Mouse (Mus musculus) regulatory T cell (primary cell): ENCODE measurements around the gene Foxn1.

Experiments used
- in situ Hi-C: fragments of 300-600 bp; cut with MboI, MseI; formaldehyde crosslinking; loops from one replicate; pipeline ENCODE4 v1.15.1; 2025; ENCODE audit warnings: high pct_unique_total_duplicates

Gene Foxn1

DNA sequence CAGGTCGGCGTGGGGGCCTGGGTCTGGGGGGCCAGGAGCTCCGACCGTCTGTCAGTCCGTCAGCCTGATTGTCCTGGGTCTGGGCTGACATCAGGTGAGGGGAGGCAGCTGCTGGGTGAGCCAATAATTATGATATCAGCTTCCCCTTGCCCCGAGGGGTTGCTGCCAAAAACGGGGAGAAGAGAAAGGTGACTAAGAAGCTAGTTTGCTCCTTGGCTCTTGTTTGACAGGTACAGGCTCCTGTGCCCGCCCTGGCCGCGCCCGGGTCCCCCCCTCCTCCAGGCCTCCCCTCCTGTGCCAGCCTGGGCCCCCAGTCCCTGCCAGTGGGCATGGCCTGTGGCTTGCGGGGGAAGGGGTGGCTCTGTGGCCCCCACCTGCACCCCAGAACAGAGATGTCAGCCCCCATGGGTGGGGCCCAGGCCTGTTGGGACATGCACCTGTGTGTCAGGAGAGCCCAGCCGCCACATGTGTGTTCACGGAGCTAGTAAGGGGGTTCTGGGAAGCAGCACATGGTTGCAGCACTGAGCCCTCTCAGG lies at the start of gene Foxn1:
TSS of gene Foxn1 (minus strand) at position 51 of the 536 bp plus-strand sequence.
- in situ Hi-C loops: no loop called here

DNA sequence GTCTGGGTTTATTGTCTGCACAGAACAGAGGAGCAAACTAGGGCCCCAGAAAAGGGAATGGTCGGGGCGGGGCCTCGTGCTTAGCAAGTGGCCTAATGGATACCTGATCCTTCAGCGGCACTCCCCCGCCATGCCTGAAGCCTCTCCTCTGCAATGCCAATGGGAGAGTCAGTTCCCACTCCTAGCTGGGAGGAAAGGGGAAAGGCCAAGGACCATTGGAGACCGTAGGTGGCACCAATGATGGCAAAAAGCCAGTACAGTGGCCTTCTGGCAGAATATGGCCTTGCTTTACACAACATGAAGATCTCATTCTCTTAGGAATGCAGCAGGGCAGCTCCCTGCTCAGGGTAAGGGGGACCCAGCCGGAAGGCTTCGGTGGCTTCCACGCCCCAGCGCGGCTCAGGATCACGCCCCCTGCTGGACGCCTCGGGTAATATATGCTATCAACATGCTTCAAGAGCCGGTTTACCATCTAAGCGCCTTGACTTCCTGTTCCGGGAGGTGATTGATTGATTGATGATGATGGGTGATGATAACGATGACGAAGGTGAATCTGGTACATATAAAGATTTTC lies 49.5 kb upstream of the Foxn1 start:
- in situ Hi-C loops: no loop called here

DNA sequence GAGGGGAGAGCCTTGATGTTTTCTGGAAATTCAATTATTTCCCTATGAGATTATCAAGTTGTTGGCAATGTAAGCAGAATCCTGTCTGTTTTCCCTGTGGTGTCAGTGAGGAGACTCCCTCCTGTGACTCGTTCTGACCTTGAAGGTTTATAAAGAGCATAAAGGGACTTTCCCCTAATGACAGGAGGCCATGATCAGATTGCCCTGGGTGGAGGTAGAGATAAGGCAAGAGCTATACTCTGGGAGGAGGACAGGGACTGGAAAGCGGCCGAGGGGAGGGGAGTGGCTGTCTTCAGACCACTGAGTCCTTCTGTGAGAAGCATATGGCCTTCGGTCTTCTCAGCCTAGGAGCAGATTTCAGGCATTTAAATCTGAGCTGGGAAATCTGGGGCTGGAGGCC lies 47.7 kb upstream of the Foxn1 start:
- in situ Hi-C loops: loop anchor here (5.0 kb wide), 1 partner anchor 67 kb away; no protein-coding TSS in a partner anchor

DNA sequence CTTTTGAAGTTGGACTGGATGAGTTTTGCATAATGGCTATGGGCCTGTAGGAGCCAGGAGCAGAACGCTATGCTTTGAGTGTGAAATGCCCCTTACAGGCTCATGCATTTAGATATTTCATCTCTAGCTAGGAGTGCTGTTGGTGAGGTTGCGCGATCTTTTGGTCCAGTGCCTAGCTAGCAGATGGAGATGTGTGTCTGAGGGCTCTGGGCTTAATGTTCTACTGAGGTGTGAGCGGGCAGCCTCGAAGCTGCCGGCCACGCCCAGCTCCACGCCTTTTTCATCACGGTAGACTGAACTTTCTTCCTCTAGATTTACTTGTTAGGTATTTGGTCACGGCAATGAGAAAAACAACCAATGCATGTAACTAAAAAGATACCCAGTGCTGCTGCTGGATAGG lies 44.8 kb upstream of the Foxn1 start:
- in situ Hi-C loops: loop anchor here (5.0 kb wide), 1 partner anchor 64 kb away; no protein-coding TSS in a partner anchor

DNA sequence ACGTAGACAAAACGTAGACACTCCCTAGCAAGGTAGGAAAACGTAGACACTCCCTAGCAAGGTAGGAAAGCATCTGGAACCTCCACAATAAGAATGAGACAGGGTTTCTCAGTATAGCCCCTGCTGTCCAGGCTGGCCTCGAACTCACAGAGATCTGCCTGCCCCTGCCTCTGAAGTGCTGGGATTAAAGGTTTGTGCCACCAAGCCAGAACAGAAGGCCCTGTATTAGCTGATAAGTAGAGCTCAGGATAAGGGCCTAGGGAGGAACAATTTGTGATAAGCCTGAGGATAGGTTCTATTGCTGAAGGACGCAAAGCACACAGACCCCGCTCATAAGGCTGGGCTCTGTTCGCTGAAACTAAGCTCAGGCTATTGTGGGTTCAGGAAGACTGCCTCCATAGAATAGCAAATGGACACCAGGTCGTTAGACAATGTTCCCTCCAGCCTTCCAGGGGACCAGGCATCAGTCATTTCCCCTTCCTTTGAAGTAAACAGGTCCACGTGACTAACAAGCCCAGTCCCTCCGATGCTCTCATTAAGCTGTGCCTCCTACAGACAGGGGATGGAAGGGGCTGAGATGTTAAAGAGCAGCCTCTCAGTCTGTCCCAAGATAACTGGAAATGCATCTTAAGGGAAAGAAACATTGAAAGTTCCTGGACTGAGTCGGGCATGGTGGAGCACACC lies 44.0 kb upstream of the Foxn1 start:
- in situ Hi-C loops: loop anchor here (5.0 kb wide), 1 partner anchor 63 kb away; no protein-coding TSS in a partner anchor

DNA sequence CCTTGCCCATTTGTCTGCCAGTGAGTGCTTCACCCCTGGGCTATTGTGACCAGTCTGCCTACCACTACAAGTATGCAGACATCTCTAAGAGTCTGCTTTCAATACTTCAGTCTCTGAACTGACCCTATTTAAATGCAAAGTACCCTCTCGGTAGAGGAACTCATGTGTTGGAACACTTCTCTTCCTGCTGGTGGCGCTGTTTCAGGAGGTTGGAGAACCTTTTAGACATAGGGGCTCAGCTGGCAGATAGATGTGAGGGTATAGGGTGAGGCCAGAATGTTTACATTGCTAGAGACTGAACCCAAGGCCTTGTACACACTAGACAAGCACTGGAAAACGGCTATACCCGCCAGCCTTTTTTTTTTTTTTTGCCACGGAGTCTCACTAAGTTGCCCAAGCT lies 42.0 kb upstream of the Foxn1 start:
- in situ Hi-C loops: no loop called here

DNA sequence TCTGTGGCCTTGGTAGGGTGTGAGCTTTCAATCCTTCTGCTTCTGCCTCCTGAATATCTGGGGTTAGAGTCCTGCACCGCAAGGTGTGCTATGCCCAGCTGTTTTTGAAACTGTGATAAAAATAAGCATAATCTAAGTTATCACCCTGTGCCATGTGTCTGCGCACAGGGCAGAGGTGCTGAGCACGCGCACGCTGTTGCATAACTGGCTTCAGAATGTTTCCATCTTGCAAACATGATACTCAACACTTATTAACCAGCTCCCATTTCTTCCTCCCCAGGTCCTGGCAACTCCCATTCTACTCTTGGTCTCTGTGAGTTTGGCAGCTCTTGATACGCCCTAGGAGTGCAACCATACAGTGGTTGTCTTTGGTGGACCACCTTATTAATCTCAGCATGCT lies 41.3 kb upstream of the Foxn1 start:
- in situ Hi-C loops: no loop called here

DNA sequence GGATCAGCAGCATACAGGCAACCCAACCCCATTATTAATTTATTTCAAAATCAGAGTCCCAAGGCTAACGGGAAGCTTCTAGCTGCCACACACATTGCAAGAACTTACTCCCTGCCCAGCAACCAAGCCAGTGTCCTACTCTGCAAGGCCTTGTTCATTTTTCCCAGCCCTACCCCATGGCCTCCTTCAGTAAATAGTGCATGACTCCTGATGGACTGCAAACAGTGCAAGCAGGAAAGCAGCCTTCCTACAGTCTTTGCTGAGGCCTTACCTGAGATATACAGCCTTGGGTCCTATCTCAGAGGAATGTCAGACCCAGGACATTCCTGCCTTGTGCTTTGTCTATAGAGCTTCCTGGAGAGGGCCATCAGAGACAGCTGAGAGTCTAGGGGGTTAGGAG lies 39.2 kb upstream of the Foxn1 start:
- in situ Hi-C loops: no loop called here

DNA sequence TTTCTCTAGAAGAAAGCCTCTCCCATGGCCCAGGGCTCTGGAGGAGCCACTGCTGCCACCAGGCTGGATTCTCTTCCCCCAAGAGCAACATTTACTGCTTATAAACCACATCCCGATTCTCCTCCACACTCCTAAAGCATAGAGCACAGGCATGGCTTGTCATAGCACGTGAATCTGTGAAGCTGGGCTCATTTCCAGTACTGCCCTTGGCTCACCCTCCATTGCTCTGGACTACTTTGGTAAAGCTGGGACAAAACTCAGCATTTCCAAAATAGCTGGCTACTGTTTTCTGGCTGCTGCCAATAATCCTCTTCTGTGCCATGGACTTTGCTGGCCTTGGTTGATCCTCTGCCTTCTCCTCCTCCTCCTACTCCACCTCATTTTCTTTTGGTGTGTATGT lies 38.0 kb upstream of the Foxn1 start:
- in situ Hi-C loops: no loop called here

DNA sequence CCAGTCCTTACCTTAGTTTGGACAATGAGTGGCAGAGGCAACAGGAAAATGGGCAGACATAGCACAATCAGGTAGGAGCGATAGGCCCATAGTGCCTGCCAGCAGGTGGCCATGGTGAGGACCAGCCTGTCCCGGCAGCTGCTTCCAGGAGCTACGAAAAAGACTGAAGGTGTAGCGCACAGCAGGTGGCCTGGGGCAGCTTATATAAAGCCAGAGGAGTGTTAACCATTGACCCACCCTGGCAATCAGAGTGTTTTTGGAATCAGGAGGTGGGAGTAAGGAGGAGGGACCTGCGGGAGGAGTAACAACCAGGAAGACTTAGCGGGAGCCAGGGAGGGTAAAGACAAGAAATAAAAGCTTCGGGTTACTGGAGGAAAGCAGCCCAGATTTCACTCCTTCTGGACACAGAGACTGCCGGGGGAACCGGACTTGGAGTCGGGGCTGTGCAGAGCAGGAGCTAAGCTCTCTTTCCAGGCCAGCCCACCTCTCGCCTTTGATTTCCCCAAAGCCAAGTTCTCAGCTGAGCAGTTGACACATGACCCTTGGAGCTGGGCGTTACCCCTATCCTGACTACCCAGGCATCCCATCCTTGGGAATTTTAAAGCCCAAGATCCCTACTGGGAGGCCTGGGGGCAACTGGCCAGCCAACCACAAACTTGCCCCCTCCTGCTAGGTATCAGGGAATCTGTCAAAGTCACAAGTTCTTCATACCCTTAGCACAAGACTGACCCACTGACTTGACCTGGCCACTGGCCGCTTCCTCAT lies 35.9 kb upstream of the Foxn1 start, which contains the start of gene Slc13a2:
TSS of gene Slc13a2 (minus strand) at position 163 of the 765 bp plus-strand sequence.
- in situ Hi-C loops: no loop called here

DNA sequence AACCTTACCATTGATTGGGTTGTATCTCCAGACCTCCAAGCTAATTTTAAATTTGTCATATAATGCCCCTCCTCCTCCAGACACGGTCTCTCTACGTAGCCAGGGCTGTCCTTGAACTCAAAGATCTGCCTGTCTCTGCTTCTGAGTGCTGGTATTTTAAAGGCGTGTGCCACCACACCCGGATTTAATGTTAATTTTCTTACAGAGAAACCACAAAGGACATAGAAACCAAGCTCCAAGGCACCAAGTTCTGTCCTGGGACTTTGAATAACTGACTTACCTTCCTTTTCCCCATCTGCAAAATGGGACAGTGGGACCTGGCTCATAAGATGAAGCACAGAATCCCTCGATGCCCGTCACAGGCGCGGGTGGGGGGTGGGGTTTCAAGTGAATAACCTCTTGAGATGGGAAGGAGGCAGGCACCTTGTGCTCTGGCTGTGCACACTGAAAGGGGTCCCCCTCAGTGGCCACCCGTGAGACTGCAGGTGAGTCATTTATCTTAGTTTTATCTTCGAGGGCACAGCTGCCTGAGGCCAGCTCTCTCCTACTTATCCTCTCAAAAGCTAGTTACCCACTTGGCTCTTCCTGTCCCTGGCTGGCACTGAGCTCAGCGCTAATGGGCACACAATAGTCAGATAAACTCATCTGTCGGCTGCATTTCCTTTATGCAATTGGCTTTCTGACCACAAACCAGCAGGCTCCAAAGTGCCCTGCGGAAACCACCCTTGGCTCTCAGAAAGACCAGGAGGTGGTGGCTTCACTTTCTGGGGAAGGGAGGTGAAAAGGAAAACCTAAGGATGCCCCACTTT lies 35.0 kb upstream of the Foxn1 start:
- in situ Hi-C loops: no loop called here

DNA sequence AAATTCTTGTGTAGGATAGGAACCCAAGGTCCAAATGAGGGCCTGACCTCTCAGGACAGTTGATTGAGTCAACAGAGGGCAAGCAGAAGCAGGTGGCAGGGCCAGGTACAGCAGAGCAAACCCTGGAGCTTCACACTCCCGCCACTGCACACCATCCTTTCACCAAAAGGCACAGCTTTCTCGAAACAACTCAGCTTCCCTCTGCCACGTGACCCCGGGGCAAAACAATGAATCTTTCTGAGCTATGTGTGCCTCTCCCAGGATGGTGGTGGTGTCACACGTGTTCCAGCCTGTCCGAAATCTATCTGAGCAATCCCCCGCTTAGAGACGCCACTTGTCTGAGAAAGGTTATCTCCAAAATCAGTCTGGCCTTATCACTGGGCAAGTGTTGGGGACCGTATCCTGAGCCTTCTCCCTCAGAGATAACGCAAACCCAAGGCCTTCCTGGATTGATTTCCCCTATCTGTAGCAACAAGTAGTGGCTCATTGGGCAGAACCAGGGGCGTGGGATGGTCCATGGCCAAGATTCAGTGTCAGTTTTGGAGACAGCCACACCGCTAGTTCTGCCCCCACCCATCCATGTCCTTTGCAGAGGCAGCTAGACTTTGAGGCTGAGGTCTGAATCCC lies 34.0 kb upstream of the Foxn1 start:
- in situ Hi-C loops: no loop called here

DNA sequence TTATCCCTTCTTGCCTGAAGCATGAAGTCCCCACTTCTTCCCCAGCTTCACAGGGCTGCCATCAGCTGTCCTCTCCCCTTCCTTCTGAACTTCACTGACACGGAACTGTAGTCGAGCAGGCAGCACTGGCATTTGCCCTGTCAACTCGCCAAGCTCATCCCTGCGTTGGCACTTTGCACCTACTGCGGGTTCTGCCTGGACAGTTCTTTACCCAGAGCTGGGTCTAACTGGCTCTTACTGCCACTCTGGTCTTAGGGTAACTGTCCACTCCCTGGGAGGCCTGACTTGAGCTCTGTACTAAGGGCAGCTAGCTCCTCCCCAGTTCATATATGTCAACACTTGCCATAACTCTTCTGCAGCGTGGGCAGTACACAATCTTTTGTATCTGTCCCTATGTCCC lies 30.5 kb upstream of the Foxn1 start:
- in situ Hi-C loops: no loop called here

DNA sequence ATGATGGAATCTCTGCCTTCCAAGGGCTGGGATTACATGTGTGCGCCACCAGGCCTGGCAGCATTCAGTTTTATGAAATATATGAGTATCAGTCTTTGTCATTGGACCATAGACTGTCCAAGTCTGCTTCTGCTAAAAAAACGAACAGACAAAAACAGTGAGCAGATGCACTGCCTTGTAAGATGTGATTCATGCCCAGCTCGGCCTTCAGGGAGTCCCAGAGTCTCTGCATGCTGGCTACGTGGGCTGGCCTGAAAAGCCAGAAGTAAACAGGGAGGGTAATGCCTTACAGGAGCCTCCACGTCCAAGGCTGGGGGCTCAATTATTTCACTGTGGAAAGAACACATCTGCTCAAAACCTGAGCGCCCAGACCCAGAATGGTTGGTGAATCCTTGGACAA lies 26.5 kb upstream of the Foxn1 start:
- in situ Hi-C loops: no loop called here

DNA sequence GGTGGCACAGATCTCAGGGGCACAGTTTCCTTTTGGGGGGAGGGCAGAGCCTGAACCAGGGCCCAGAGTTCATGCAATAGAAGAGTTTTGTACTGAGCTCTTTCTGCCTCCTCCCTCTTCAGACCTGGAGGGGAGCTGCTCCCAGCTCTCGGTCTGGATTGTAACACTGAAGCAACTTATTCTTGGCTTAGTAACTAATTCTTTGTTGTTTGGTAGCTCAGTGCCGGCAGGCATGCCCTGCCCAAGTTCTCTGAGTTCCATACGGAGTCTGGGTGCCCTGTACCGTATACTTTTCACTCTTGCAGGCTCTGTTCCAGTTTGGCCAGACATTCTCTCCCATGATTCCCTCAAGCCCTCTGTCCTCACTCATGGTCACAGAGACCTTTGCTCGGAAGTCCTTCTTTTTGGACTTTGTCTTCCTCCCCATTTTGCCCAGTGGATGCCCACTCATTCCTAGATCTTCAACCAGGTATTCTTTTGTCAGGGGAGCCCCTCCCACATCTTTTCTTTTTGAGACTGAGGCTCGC lies 26.0 kb upstream of the Foxn1 start:
- in situ Hi-C loops: no loop called here

DNA sequence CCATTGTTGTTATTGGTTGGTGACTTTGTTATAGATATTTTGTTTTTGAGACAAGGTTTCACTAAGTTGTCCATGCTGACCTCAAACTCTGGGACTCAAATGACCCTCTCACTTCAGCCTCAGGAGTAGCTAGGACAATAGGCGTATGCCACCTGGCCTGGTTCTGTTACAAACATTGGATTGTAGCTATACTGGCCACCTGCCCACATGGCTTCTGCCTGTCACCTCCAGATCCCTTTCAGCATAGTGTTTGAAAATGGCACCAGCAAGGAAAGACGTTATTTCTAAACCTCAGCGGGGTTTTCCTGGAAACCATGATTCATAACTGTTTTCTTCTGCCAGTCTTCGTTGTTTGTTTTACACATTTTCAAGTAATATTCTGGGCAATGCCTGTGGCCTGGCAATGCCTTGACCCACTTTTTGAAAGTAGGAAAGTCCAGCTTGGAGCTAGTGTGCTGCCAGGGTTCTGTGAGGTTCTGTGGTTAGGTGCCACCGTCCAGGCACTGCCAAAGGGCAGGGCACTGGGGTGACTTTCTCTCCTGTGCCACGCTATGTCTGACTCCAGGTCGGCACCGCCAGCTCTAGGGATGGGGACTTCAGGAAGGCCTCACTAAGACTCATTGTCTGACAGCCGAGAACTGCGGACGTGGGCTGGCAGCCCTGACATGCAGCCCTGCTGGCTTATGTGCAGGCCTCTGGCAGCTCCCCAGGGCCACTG lies 25.4 kb upstream of the Foxn1 start:
- in situ Hi-C loops: no loop called here

DNA sequence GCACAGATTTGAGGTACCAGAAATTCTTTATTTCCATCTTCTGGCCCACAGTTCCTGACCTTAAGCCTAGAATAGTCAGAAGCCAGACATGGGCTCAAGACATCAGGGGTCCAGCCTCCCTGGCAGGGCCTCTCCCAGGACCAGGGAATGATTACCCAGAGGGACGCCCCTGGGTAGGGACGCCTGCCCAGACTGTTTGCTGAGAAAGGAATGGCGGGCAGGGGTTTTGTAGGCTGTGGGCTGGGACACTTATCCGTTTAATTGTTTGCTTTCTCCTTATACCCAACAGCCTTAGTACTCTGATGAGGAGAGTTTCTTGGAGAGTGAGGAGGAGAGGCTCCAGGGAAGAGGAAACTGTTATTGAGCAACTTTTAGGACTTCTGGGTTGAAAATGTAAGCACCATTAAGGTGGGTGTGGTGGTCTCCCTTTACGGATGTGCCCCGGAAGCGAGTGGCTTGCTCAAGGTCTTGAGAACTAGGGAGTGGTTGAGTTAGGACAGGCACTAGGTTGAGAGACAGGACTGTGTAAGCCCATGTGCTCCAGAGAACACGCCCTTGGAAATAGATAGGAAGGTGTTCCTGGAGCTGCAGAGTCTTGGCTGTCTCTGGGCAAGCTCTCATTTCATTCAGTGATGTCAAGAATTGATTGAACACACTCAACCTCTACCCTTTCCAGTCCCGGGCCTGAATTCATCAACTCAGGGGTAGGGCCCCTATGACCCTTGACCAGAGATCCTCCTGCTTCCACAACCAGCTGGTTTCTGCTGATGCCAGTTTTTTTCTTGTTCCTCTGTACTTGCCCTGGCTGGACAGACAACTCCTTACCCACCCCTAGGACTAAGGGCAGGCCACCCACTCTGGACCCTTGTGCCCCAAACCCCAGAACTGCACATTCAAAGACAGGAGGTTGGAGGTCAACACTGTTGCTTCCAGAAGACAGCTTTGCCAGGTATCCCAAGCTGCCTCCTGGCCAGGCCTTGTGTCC lies 22.2 kb upstream of the Foxn1 start:
- in situ Hi-C loops: no loop called here

DNA sequence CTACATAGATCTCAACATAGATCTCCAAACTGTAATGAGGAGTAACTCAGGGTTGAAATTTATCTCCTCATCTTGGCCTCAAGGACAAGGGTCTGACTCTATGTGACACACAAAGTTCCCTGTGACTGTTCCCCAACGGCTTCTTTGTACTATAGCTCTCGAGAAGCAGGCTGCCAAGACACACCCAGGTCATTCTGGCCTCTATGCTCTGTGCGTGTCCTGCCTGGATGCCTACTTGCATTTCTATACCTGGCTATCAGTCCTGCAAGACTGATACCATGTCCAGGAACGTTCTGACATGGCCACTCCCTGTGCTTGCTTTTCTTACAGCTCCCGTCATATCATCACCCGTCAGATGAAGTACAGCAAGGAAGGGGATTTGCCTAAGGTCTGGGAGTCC lies 15.7 kb upstream of the Foxn1 start:
- in situ Hi-C loops: loop anchor here (5.0 kb wide), 1 partner anchor 35 kb away; no protein-coding TSS in a partner anchor

DNA sequence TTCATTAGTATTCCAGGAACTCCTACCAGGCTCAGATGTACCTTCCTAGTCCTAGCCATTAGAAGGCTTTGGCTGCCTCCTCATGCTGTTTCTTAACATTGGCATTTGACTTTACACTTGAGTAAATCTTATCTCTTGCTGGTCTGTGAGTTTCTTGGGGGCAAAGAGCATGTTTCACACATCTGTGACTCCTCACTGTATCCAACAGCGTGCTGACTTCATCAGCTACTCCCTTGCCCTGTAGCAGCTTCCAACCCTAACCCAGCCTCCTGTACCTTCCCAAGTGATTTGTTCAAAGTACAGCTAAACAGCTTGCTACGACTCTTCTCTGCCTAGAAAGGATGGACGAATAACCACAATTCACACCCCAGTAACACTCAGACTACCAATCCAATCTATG lies 15.1 kb upstream of the Foxn1 start:
- in situ Hi-C loops: loop anchor here (5.0 kb wide), 1 partner anchor 34 kb away; no protein-coding TSS in a partner anchor
